Mouse (Mus musculus) lung, embryonic 15.5 days (tissue): ENCODE data around the gene Fmnl2. TPM values are rescaled to one million over a fixed set of nuclear protein-coding genes. Genes with fewer than 3 reads are reported as not detected.

Source experiments
- ATAC-seq: fragments of 200-750 bp; cut with Nextera tagmentation; 2 replicates; pipeline ENCODE4 v1.8.0; 2017; ENCODE audit warnings: moderate number of reproducible peaks, borderline replicate concordance; ENCODE audit not compliant: low FRiP score, low TSS enrichment; ENCODE audit errors: extremely low read depth
- H3K27ac ChIP-seq: fragments of 300-500 bp; sonication (generic); 2 replicates; pipeline ENCODE4 v1.5.1; 2015; ENCODE audit warnings: moderate library complexity, mild to moderate bottlenecking, inconsistent platforms
- H3K27me3 ChIP-seq: fragments of 300-500 bp; sonication (generic); 2 replicates; pipeline ENCODE4 v1.6.1; 2015; ENCODE audit warnings: inconsistent platforms
- H3K36me3 ChIP-seq: fragments of 300-500 bp; sonication (generic); 2 replicates; pipeline ENCODE4 v1.6.1; 2015; ENCODE audit warnings: inconsistent platforms
- H3K4me1 ChIP-seq: fragments of 300-500 bp; sonication (generic); 2 replicates; pipeline ENCODE4 v1.6.1; 2015; ENCODE audit warnings: inconsistent platforms
- H3K4me2 ChIP-seq: fragments of 300-500 bp; sonication (generic); 2 replicates; pipeline ENCODE4 v1.6.1; 2015; ENCODE audit warnings: inconsistent platforms, mild to moderate bottlenecking, moderate library complexity
- H3K4me3 ChIP-seq: fragments of 300-500 bp; sonication (generic); 2 replicates; pipeline ENCODE4 v1.5.1; 2015; ENCODE audit warnings: mild to moderate bottlenecking, inconsistent platforms
- H3K9ac ChIP-seq: fragments of 300-500 bp; sonication (generic); 2 replicates; pipeline ENCODE4 v1.6.1; 2015; ENCODE audit warnings: inconsistent platforms
- H3K9me3 ChIP-seq: fragments of 300-500 bp; sonication (generic); 2 replicates; pipeline ENCODE4 v1.6.1; 2016; ENCODE audit warnings: inconsistent platforms
- WGBS: fragments of 180-500 bp; shearing (Covaris S2); methylation state at CpG from one replicate; pipeline ENCODE4 v1.1.7; 2015; 5-methylcytosine and 5-hydroxymethylcytosine counted together
- polyA plus RNA-seq: library from polyadenylated mRNA; unstranded; fragments of >200 nt; fragmentation: Nextera tagmentation; extraction: Ambion mirVana; gene quantifications from 2 replicates; pipeline ENCODE4 v1.2.1, GENCODE M21; 2015

Fmnl2 gene
- polyA plus RNA-seq, 1 experiment from 2014 or later: 3.7 TPM

DNA sequence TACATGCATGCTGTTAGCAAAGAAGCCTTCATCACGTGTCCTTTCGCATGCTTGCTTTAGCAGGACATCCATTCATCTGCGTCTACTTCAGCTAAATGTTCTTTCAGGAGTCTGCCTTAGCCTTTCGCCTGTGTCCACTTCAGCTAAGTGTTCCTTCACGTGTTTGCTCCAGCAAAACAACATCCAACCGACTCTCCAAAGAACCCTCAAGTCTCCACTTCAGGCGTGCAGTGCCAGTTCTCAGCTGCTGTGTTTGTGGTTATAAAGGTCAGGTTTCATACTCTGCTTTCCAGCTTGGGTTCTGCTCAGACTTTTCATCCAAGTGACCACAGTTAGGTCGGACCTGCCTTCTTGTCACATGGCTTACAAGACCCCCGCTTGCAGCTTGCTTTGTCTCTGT is 10.1 kb downstream of the Fmnl2 start:
- peak overlapping the region; percentile 44; the same call in 1 of the 2 replicates for H3K4me2 ChIP-seq
- H3K4me1 ChIP-seq: peaks cover 20% of the 10 kb centered on the region; the same call in 1 of the 2 replicates
- no peaks in the 10 kb centered on the region for H3K36me3 ChIP-seq
- WGBS: 60% methylated on average over 9 of the region's 9 CpGs
- H3K9ac ChIP-seq: no peak overlapping the region
- no peaks in the 10 kb centered on the region for H3K27me3 ChIP-seq
- no peak overlapping the region for H3K4me3 ChIP-seq
- ATAC-seq: peak; percentile 78; the same call in 1 of the 2 replicates
- H3K9me3 ChIP-seq: no peaks in the 10 kb centered on the region
- peak overlapping the region; percentile 12; the same call in 1 of the 2 replicates for H3K27ac ChIP-seq

DNA sequence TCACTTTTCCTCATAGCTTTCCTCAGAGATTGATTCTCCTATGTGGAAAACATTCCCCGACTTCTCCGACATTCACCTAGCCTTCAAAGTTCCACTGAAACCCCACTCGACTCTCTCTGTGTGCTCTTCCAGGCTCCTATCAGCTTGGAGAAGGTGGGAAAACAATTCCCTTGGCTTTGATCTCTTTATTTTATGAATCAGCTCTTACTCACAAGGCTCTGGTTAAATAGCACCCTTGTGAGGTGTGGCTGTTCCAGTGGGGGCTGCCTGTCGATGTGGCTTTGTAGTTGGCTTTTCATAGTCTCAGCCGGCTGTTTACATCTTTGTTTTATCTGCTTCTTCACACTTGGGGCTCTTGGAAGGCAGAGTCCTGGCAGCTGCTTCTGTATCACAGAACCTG is 10.5 kb downstream of the Fmnl2 start:
- ATAC-seq: peak; percentile 65
- Histone ChIP-seq H3K27me3 (no peaks in the 10 kb centered on the region), H3K4me3 (no peak overlapping the region), H3K4me2 (peak overlapping the region; percentile 44), H3K9ac (no peak overlapping the region), H3K27ac (peak overlapping the region; percentile 12; the same call in 1 of the 2 replicates), H3K9me3 (no peaks in the 10 kb centered on the region), H3K36me3 (no peaks in the 10 kb centered on the region), H3K4me1 (peaks cover 23% of the 10 kb centered on the region; the same call in 1 of the 2 replicates)
- 40% methylated on average over 5 of the region's 5 CpGs for WGBS

DNA sequence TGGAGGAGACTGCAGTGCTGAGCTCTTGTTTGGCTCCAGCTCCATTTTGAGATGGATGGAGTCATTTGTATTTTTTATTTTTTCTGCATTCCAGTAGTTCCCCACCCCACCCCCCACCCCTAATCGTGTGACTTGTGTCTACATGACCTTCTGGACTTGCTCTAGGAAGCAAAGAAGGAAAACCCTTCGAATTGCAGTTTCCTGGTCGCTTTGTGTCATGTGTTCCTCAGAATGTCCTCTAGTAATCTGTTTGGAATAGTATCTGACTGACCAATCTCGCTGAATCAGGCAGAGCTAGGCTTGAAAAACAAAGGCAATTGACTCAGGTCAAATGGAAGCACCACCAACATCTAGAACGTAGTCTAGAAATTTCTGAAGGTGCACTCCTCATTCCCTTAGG is 15.0 kb downstream of the Fmnl2 start:
- no peak overlapping the region for H3K4me2 ChIP-seq
- peaks cover 27% of the 10 kb centered on the region; the same call in 1 of the 2 replicates for H3K4me1 ChIP-seq
- H3K36me3 ChIP-seq: no peaks in the 10 kb centered on the region
- H3K9ac ChIP-seq: no peak overlapping the region
- ATAC-seq: no peak
- no peak overlapping the region for H3K4me3 ChIP-seq
- no peak overlapping the region for H3K27ac ChIP-seq
- H3K9me3 ChIP-seq: no peaks in the 10 kb centered on the region
- no peaks in the 10 kb centered on the region for H3K27me3 ChIP-seq
- 39% methylated on average over 5 of the region's 5 CpGs for WGBS

GRCm38 (mm10) chr2:52873276-52874063 is 15.8 kb downstream of the Fmnl2 start:
- Histone ChIP-seq H3K4me1 (peaks cover 22% of the 10 kb centered on the region; the same call in 1 of the 2 replicates), H3K27me3 (no peaks in the 10 kb centered on the region), H3K36me3 (no peaks in the 10 kb centered on the region), H3K4me3 (no peak overlapping the region), H3K4me2 (no peak overlapping the region), H3K27ac (no peak overlapping the region), H3K9ac (no peak overlapping the region), H3K9me3 (no peaks in the 10 kb centered on the region)
- no peak; the same call in 1 of the 2 replicates for ATAC-seq
- WGBS: 36% methylated on average over 18 of the region's 18 CpGs

GRCm38 (mm10) chr2:52874721-52875120 is 17.1 kb downstream of the Fmnl2 start:
- H3K27me3 ChIP-seq: no peaks in the 10 kb centered on the region
- H3K4me2 ChIP-seq: no peak overlapping the region
- no peak for ATAC-seq
- no peaks in the 10 kb centered on the region for H3K9me3 ChIP-seq
- H3K4me3 ChIP-seq: no peak overlapping the region
- H3K36me3 ChIP-seq: no peaks in the 10 kb centered on the region
- H3K4me1 ChIP-seq: peaks cover 16% of the 10 kb centered on the region; the same call in 1 of the 2 replicates
- no peak overlapping the region for H3K27ac ChIP-seq
- no peak overlapping the region for H3K9ac ChIP-seq

DNA sequence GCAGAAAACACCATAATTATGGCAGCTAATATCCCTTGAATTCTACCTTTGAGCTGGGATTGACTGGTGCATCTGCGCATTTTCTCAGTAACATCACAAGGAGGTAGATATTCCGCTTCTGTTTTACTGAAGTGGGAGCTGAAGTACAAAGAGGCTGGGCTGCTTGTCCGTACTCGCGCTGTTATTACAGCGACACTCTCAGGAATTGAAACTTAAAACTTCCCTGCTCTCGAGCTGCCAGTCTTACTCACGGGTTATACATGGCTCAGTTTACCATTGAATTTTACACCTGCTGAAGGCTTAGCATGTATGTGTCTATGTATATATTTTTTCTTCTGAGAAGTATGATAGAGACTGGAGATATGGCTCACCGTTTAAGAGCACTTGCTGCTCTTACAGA is 18.1 kb downstream of the Fmnl2 start:
- H3K4me2 ChIP-seq: no peak overlapping the region
- H3K27ac ChIP-seq: no peak overlapping the region
- no peak overlapping the region for H3K4me3 ChIP-seq
- H3K9me3 ChIP-seq: no peaks in the 10 kb centered on the region
- H3K36me3 ChIP-seq: no peaks in the 10 kb centered on the region
- WGBS: 65% methylated on average over 9 of the region's 9 CpGs
- no peak overlapping the region for H3K9ac ChIP-seq
- H3K27me3 ChIP-seq: no peaks in the 10 kb centered on the region
- H3K4me1 ChIP-seq: peaks cover 16% of the 10 kb centered on the region; the same call in 1 of the 2 replicates
- ATAC-seq: no peak

DNA sequence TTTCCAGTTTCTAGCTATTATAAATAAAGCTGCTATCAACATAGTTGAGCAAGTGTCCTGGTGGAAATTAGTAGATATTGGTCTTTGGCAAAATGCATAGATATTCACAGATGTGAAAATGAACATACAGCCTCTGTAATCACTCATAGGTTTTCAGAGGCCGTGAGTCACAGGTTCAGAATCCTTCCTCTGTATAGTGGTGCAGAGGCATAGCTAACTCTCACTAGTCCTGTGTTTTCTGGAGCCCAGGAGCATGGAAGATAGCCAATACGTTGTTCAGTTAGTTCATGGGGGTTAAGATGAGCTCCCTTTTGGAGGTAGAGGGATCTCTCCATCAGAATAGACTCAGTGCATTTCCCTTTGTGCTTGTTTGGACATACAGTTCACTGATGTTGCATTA is 25.7 kb downstream of the Fmnl2 start:
- H3K4me1 ChIP-seq: peaks cover 6% of the 10 kb centered on the region; the same call in 1 of the 2 replicates
- no peaks in the 10 kb centered on the region for H3K9me3 ChIP-seq
- ATAC-seq: no peak
- no peak overlapping the region for H3K9ac ChIP-seq
- no peak overlapping the region for H3K4me3 ChIP-seq
- WGBS: 92% methylated on average over 2 of the region's 2 CpGs
- no peaks in the 10 kb centered on the region for H3K36me3 ChIP-seq
- H3K27ac ChIP-seq: no peak overlapping the region
- H3K4me2 ChIP-seq: no peak overlapping the region
- no peaks in the 10 kb centered on the region for H3K27me3 ChIP-seq

DNA sequence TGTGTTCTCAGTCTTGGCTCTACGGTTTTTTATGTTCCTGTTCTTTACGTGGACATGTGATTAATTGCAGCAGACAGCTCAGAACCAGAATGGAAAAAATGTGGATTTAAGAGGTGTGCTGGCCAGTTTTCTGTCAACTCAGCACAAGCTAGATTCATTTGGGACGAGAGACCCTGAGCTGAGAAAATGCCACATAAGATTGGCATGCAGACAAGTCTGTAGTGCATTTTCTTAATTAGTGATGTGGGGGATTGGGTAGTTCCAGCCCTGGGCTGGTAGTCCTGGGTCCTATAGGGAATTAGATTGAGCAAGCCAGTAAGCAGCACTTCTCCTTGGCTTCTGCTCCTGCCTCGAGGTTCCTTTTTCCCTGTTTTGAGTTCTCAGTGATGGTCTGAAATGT is 26.4 kb downstream of the Fmnl2 start:
- H3K4me2 ChIP-seq: no peak overlapping the region
- no peak overlapping the region for H3K9ac ChIP-seq
- H3K4me3 ChIP-seq: no peak overlapping the region
- H3K27ac ChIP-seq: no peak overlapping the region
- no peaks in the 10 kb centered on the region for H3K9me3 ChIP-seq
- WGBS: 69% methylated on average over 4 of the region's 4 CpGs
- ATAC-seq: no peak
- no peaks in the 10 kb centered on the region for H3K36me3 ChIP-seq
- no peaks in the 10 kb centered on the region for H3K27me3 ChIP-seq
- peaks cover 6% of the 10 kb centered on the region; the same call in 1 of the 2 replicates for H3K4me1 ChIP-seq

DNA sequence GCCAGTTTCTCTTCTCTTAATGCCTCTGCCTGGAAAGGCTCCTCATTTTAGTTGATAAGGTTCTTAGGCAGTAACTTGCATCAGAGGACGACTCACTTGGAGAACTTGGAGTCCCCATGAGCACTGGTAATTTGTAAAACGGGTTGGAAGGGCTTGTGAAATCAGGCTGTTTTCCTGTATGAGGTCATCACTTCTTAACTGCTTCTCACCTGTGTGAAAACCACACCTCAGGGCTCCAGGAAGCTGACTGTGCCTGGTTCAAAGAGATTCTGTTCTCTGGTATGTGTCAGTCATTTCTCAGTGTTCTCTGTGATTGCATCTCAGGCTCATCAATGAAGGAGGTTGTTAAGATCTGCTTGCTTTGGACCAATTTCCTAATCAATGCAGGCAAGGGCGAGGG is 27.4 kb downstream of the Fmnl2 start:
- Histone ChIP-seq H3K27me3 (no peaks in the 10 kb centered on the region), H3K36me3 (no peaks in the 10 kb centered on the region), H3K27ac (no peak overlapping the region), H3K4me3 (no peak overlapping the region), H3K9ac (no peak overlapping the region), H3K4me2 (no peak overlapping the region), H3K9me3 (no peaks in the 10 kb centered on the region), H3K4me1 (peaks cover 6% of the 10 kb centered on the region; the same call in 1 of the 2 replicates)
- no peak for ATAC-seq
- WGBS: 57% methylated on average over 3 of the region's 3 CpGs

GRCm38 (mm10) chr2:52887281-52887680 is 29.6 kb downstream of the Fmnl2 start:
- Histone ChIP-seq H3K27ac (no peak overlapping the region), H3K4me2 (no peak overlapping the region), H3K36me3 (no peaks in the 10 kb centered on the region), H3K27me3 (no peaks in the 10 kb centered on the region), H3K9me3 (no peaks in the 10 kb centered on the region), H3K4me1 (peaks cover 6% of the 10 kb centered on the region; the same call in 1 of the 2 replicates), H3K4me3 (no peak overlapping the region), H3K9ac (no peak overlapping the region)
- 51% methylated on average over 2 of the region's 2 CpGs for WGBS
- ATAC-seq: no peak

- Histone ChIP-seq H3K9me3 (no peaks in the 10 kb centered on the region), H3K4me2 (no peak overlapping the region), H3K4me3 (no peak overlapping the region), H3K27ac (no peak overlapping the region), H3K27me3 (no peaks in the 10 kb centered on the region), H3K36me3 (no peaks in the 10 kb centered on the region), H3K4me1 (peaks cover 8% of the 10 kb centered on the region; the same call in 1 of the 2 replicates), H3K9ac (no peak overlapping the region)
- WGBS: 59% methylated on average over 8 of the region's 8 CpGs
- ATAC-seq: no peak
Observed at GRCm38 (mm10) chr2:52891115-52891514, 33.5 kb downstream of the Fmnl2 start.

DNA sequence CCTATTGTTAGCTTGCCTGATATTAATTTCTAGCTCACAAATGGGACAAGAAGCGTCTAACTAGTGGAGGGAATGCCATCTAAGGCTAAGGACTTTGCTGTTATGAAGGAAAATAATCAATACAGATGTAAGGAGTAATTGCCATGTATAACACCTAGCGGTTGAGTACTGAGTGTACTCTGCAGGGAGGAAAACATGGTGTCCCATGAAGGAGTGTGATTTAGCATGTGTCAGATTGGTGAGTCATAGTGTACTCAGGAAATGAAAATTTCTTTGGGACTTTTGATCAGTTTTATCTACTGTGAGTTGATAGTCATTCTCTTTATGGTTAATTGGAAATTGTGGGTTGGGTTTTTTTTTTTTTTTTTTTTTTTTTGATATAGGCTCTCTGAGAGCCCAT is 34.1 kb downstream of the Fmnl2 start:
- Histone ChIP-seq H3K27me3 (no peaks in the 10 kb centered on the region), H3K4me3 (no peak overlapping the region), H3K4me2 (no peak overlapping the region), H3K4me1 (peaks cover 3% of the 10 kb centered on the region; the same call in 1 of the 2 replicates), H3K36me3 (no peaks in the 10 kb centered on the region), H3K9me3 (no peaks in the 10 kb centered on the region), H3K9ac (no peak overlapping the region), H3K27ac (no peak overlapping the region)
- 94% methylated on average over 2 of the region's 2 CpGs for WGBS
- no peak for ATAC-seq
